Mouse (Mus musculus) ES-E14 (cell line): Measurements from ENCODE around the gene C330007P06Rik. TPM values are rescaled to one million over a fixed set of nuclear protein-coding genes. Genes with fewer than 3 reads are reported as not detected.

Experiments used
- DNase-seq: peaks from one replicate; pipeline ENCODE4 v3.0.0-alpha.2; 2013; ENCODE audit warnings: low read depth, low spot score
- H3K27ac ChIP-seq: 2 replicates; pipeline ENCODE4 v1.5.1; 2012; ENCODE audit warnings: low read depth, mild to moderate bottlenecking, low read length, moderate library complexity, mixed read lengths; ENCODE audit not compliant: poor library complexity, insufficient read depth, severe bottlenecking
- H3K36me3 ChIP-seq: 2 replicates; pipeline ENCODE4 v1.6.1; 2012; ENCODE audit warnings: mild to moderate bottlenecking, low read length, moderate library complexity, mixed read lengths; ENCODE audit not compliant: control insufficient read depth, poor library complexity, insufficient read depth, severe bottlenecking
- H3K4me1 ChIP-seq, 2 experiments: fragments of 150-350 bp in 1 of 2; sonication (generic) in 1 of 2; 2 replicates each; pipeline ENCODE4 v1.6.1; 2012; ENCODE audit warnings: low read length in 2 of 2, mild to moderate bottlenecking in 1 of 2, mixed read lengths in 1 of 2; ENCODE audit not compliant: control insufficient read depth in 2 of 2, insufficient read depth in 2 of 2, poor library complexity in 1 of 2
- H3K4me3 ChIP-seq, 2 experiments: fragments of 150-350 bp in 1 of 2; sonication (generic) in 1 of 2; 2 replicates each; pipeline ENCODE4 v1.5.1; 2012; ENCODE audit warnings: low read length in 2 of 2, low read depth in 1 of 2, mild to moderate bottlenecking in 1 of 2, mixed read lengths in 1 of 2; ENCODE audit not compliant: insufficient read depth in 1 of 2, poor library complexity in 1 of 2, severe bottlenecking in 1 of 2
- H3K9ac ChIP-seq: 2 replicates; pipeline ENCODE4 v1.6.1; 2012; ENCODE audit warnings: low read depth, mild to moderate bottlenecking, low read length, mixed read lengths; ENCODE audit not compliant: poor library complexity, insufficient read depth, severe bottlenecking
- H3K9me3 ChIP-seq: fragments of 150-350 bp; sonication (generic); 2 replicates; pipeline ENCODE4 v1.6.1; 2012; ENCODE audit warnings: low read depth, mild to moderate bottlenecking, low read length; ENCODE audit not compliant: control insufficient read depth, insufficient read depth
- CHD2 ChIP-seq: IDR thresholded peaks from 2 replicates; pipeline ENCODE4 v1.6.1; 2014; ENCODE audit warnings: mild to moderate bottlenecking, low read depth, low read length, inconsistent platforms
- HCFC1 ChIP-seq: IDR thresholded peaks from 2 replicates; pipeline ENCODE4 v1.6.1; 2012; ENCODE audit warnings: low read length, inconsistent platforms, borderline replicate concordance; ENCODE audit not compliant: insufficient read depth
- MAFK ChIP-seq: IDR thresholded peaks from 2 replicates; pipeline ENCODE4 v1.6.1; 2014; ENCODE audit warnings: mild to moderate bottlenecking, low read depth, low read length, inconsistent platforms; ENCODE audit not compliant: insufficient read depth
- ZC3H11A ChIP-seq: IDR thresholded peaks from 2 replicates; pipeline ENCODE4 v1.6.1; 2012; ENCODE audit warnings: low read depth, mild to moderate bottlenecking, inconsistent platforms, low read length, borderline replicate concordance
- ZNF384 ChIP-seq: IDR thresholded peaks from 2 replicates; pipeline ENCODE4 v1.6.1; 2012; ENCODE audit warnings: low read depth, low read length, inconsistent platforms
- in situ Hi-C, 2 experiments: fragments of 600-800 bp; cut with MboI; formaldehyde crosslinking; loops; one replicate each; pipeline ENCODE4 v1.15.1; 2025; ENCODE audit warnings: low sequenced_read_pairs in 2 of 2, inconsistent platforms in 1 of 2; ENCODE audit not compliant: unreplicated experiment in 2 of 2
- total RNA-seq: library from RNA; depleted of rRNA; stranded (reverse); fragments of 300-350 nt; gene quantifications from 2 replicates; pipeline ENCODE4 v1.2.3, GENCODE M21; 2012

Gene C330007P06Rik
- total RNA-seq, 1 experiment = 30.2 TPM

DNA sequence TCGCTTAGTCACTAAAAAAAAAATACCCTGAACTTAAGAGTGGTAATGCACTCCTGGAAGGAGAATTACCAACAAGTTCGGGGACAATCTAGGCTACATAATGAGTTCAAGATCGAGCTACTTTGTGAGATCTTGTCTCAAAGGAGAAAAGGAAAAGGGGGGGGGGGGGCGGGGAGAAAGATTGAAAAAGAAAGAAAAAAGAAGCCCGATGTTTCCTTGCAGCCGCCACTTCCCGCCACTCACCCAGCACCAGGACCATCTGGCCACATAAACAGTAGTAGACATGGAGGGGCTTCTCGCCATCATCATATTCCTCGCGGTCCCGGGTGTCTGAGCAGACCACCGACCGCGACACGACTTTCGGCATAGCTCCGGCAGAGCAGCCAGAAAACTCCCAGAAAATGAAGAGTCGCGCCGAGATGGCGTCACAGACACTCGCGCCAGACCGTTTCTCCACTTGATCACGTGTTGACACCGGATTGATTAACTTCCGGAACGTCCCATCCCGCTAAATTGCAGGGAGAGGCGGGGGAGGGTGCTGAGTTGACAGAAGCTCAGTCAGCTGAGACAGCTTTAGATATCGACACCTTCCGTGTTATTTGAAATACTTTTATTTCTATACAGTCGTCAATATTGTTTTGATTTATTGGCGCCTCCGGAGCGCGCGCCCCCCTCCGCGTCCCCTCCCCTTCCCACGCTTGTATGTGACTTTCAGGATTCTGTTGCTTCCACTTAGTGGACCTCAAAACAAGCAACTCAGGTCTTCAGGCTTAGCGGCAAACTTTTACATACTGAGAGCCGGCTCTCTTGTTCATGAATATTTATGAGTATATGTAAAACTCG, 9.9 kb downstream of the C330007P06Rik start:
- peak; percentile 53 for DNase-seq
- Histone ChIP-seq H3K27ac (peak overlapping the region; percentile 70; the same call in 1 of the 2 replicates), H3K9me3 (no peaks in the 10 kb centered on the region), H3K9ac (peak overlapping the region; percentile 81), H3K4me1 (0 out of 4 replicates have a peak, but pooled peaks cover 0 to 2% of the 10 kb centered on the region in 2 experiments), H3K4me3 (peak overlapping the region; percentile 80 to 87), H3K36me3 (no peaks in the 10 kb centered on the region)
- in situ Hi-C loops = no loop called here
- TF ChIP-seq CHD2 (no peak), MAFK (peak; percentile 74), ZNF384 (no peak), HCFC1 (peak; percentile 58; the same call in 1 of the 2 replicates)

DNA sequence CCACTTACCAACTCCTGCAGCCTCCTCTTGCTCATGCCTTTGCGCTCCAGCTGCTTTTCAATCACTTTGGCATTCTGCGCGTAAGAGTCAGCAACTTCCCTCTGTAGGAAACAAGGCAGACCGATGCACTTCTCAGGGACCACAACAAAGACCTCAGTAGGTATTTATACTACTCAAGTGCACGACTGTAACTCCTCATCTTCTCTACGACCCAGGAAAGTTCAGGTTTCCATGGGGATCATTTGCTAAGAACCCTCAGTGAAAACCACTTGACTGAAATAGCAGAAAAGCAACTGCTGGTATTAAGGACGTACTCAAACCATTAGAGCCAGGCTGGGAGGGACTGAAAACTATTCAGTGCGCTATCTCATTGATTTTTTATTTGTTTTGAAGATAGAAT, 21.3 kb downstream of the C330007P06Rik start:
- H3K27ac ChIP-seq = no peak overlapping the region

DNA sequence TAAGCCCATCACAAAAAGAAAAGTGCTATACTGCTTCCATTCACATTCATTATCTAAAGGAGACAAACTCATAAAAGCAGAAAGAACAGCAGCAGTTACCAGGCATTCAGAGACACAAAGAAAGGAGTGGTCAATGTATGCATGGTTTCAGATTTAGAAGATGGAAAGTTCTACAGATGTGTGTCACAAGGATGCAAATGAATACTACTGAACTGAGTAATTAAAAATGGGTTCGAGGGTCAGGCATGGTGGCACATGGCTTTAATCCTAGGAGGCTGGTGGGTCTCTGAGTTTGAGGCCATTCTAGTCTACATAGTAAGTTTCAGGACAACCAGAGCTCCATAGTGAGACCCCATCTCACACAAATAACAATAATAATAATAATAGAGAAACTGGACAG, 26.8 kb downstream of the C330007P06Rik start:
- H3K9ac ChIP-seq = no peak overlapping the region
- no peak for DNase-seq
- TF ChIP-seq MAFK = no peak
- TF ChIP-seq HCFC1 = no peak
- TF ChIP-seq ZNF384 = no peak
- no peak for TF ChIP-seq CHD2
- TF ChIP-seq ZC3H11A = no peak
- H3K4me1 ChIP-seq = no peaks in the 10 kb centered on the region
- H3K9me3 ChIP-seq = no peaks in the 10 kb centered on the region
- no peak overlapping the region for H3K4me3 ChIP-seq
- H3K36me3 ChIP-seq = no peaks in the 10 kb centered on the region; the same call in 1 of the 2 replicates
- in situ Hi-C loops = no loop called here
- no peak overlapping the region for H3K27ac ChIP-seq

More for the DNA sequence above, 21.3 kb downstream of the C330007P06Rik start:
- no peak overlapping the region for H3K4me3 ChIP-seq
- no peaks in the 10 kb centered on the region for H3K9me3 ChIP-seq
- in situ Hi-C loops = no loop called here
- H3K36me3 ChIP-seq = no peaks in the 10 kb centered on the region; the same call in 1 of the 2 replicates
- H3K9ac ChIP-seq = no peak overlapping the region
- no peak for TF ChIP-seq ZNF384
- TF ChIP-seq ZC3H11A = no peak
- no peak for TF ChIP-seq MAFK
- no peak for TF ChIP-seq HCFC1
- no peak for TF ChIP-seq CHD2
- no peaks in the 10 kb centered on the region for H3K4me1 ChIP-seq
- no peak for DNase-seq

DNA sequence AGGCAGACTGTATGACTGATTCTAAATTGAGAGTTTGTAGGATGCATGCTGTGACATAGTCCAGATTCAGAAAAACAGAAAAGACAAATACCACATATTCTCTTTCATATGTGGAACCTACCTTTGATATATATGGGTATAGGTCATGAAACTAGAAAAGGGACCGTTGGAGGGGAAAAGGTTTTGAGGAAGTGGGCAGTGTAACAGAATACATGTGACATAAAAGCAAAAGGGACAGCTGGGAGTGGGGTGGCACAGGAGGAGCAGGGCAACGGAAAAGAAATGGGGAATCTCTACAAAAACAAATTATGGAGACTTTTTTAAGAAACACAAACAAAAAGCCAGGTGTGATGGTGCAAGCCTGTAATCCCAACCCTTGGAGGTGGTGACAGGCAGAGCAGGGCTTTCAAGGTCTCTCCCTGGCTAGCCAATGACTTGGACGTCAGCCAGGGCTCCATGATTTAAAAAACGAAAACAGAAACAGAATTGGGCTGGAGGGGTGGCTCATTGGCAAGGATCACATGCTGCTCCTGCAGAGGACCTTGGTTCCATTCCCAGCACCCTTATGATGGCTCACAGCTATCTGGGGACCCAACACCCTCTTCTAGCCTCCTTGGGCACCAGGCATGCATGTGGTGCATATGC, 30.4 kb downstream of the C330007P06Rik start:
- Histone ChIP-seq H3K36me3 (no peaks in the 10 kb centered on the region), H3K4me1 (0 out of 4 replicates have a peak, but pooled peaks cover 0 to 2% of the 10 kb centered on the region in 2 experiments), H3K9ac (no peak overlapping the region), H3K27ac (no peak overlapping the region), H3K9me3 (no peaks in the 10 kb centered on the region), H3K4me3 (no peak overlapping the region)
- no peak for DNase-seq
- TF ChIP-seq CHD2 (no peak), HCFC1 (no peak), MAFK (no peak), ZNF384 (no peak), ZC3H11A (no peak)
- in situ Hi-C loops = no loop called here
